Mouse (Mus musculus): ENCODE measurements at regions not wholly inside any gene's neighbourhood (a gene's known extent, or its start where the extent isn't known, plus 50 kb on each side); places are given as distances from the start of the nearest gene placed in this dataset.

DNA sequence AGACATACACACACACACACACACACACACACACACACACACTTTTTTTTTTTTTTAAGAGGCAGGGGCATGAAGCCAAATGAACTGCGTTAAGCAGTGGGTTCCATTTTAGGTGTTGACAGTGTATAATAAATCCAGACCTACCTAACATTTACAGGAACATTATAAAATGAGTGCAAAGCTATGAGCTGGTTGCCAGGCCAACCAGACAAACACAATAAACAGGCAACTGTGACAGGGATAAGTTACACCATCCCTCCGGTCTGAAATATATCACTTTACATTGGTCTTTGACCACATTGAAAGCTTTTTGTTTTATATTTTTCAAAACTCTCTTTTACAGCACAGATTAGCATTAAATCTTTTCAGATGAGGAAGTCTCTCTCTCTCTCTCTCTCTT, 820.2 kb upstream of the Sox9 start:
- TF ChIP-seq EP300 (optimal IDR thresholded peaks at IDR 0.05) (no peak), CTCF (IDR thresholded peaks at IDR 0.05; ENCODE audit: low read depth) (no peak)
